Mouse (Mus musculus): ENCODE data around the gene Bard1. TPM values are rescaled to one million over a fixed set of nuclear protein-coding genes. Genes with fewer than 3 reads are reported as not detected.

Gene Bard1
- polyA plus RNA-seq, 1 experiment from 2014 or later = 1.7 TPM

DNA sequence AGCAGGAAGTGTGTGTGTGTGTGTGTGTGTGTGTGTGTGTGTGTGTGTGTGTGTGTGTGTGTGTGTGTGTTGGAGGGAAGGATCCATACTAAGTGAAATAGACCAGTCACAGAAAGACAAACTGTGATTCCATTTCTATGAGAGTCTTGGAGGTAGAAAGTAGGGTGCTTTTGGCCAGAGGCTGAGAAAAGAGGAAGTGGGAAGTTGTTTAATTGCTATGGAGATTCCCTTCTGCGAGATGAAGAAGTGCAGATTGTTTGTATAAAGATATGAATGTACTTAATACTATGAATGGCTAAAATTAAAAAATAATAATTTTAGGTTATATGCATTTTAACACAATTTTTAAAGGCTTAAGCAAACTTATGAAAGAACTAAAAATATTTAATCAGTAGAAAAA, 99.2 kb downstream of the Bard1 start:
- H3K27me3 ChIP-seq (ENCODE audit: insufficient read depth, low read length) = no peaks in the 10 kb centered on the region
- no peak overlapping the region for H3K4me2 ChIP-seq (ENCODE audit: low read depth, low read length)
- DNase-seq (no peak), ATAC-seq (no peak)
- H3K9ac ChIP-seq (replicated peaks) = no peak overlapping the region
- TF ChIP-seq CTCF (IDR thresholded peaks at IDR 0.05; ENCODE audit: low read depth) = no peak
- no peak for TF ChIP-seq EP300 (IDR thresholded peaks at IDR 0.05; ENCODE audit: low read depth)
- H3K27ac ChIP-seq (ENCODE audit: low read depth) = no peak overlapping the region
- H3K36me3 ChIP-seq (replicated peaks; ENCODE audit: insufficient read depth, low read length) = no peaks in the 10 kb centered on the region
- WGBS (ENCODE audit: insufficient replicate concordance) = 15% methylated on average over 1 of the region's 1 CpGs
- H3K9me3 ChIP-seq (ENCODE audit: low read length) = no peaks in the 10 kb centered on the region
- no peak overlapping the region for H3K4me3 ChIP-seq (ENCODE audit: low read depth, low read length)
- H3K4me1 ChIP-seq (ENCODE audit: insufficient read depth) = no peaks in the 10 kb centered on the region

DNA sequence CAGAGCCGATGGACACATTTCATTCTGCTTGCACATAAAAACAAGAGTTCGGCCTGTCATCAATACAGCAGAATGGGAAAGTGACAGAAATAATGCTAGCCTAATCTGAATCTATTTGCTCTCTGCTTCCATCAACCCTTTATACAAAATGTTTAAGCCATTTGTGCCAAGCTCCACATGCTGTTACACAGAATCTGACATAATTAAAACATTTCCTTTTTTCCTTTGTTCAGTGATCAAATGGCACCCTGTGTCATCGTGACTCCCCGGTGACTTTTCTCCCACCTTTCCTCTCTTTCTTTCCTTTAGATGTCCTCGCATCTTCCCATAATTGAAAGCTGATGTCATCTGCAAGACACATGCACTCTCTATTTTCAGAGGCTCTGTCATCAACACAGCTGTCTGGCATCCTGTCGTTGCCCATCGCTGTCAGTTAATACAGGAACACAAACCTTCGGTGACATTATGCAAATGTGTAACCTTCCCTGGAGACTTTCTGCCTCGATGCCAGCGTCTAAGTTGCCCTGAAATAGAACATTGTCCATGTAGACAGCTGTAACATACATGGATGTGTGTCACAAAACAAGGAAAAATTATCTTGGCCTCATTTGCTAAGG, 105.5 kb downstream of the Bard1 start:
- H3K4me3 ChIP-seq (ENCODE audit: low read depth, low read length) = no peak overlapping the region
- H3K9ac ChIP-seq (replicated peaks) = no peak overlapping the region
- no peak for TF ChIP-seq EP300 (IDR thresholded peaks at IDR 0.05; ENCODE audit: low read depth)
- TF ChIP-seq CTCF (IDR thresholded peaks at IDR 0.05; ENCODE audit: low read depth) = no peak
- no peaks in the 10 kb centered on the region for H3K36me3 ChIP-seq (replicated peaks; ENCODE audit: insufficient read depth, low read length)
- H3K9me3 ChIP-seq (ENCODE audit: low read length) = no peaks in the 10 kb centered on the region
- WGBS (ENCODE audit: insufficient replicate concordance) = 57% methylated on average over 10 of the region's 10 CpGs
- no peak overlapping the region for H3K27ac ChIP-seq (ENCODE audit: low read depth)
- no peak overlapping the region for H3K4me2 ChIP-seq (ENCODE audit: low read depth, low read length)
- H3K4me1 ChIP-seq (ENCODE audit: insufficient read depth) = no peaks in the 10 kb centered on the region
- no peak for ATAC-seq
- no peak for DNase-seq
- H3K27me3 ChIP-seq (ENCODE audit: insufficient read depth, low read length) = no peaks in the 10 kb centered on the region

DNA sequence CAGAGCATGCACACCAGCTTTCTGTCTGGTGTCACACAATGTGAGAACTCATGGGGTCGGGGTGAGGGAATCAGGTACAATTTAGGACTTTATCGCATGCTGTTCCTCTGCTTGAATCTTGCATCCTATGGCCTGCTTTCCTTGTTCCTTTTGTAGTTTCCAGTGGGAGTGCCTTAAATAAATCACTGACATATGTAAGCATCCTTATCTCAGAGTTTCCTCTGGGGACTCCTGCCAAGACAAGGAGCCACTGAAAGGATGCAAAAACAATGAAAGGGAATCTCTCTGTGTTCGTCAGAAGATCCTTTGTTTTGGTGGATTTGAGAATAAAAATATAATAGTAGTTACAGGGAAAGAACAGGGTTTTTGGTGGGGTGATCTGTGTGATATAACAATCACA, 106.2 kb downstream of the Bard1 start:
- Histone ChIP-seq H3K36me3 (replicated peaks; ENCODE audit: insufficient read depth, low read length) (no peaks in the 10 kb centered on the region), H3K27ac (ENCODE audit: low read depth) (no peak overlapping the region), H3K4me3 (ENCODE audit: low read depth, low read length) (no peak overlapping the region), H3K27me3 (ENCODE audit: insufficient read depth, low read length) (no peaks in the 10 kb centered on the region), H3K9ac (replicated peaks) (no peak overlapping the region), H3K9me3 (ENCODE audit: low read length) (no peaks in the 10 kb centered on the region), H3K4me2 (ENCODE audit: low read depth, low read length) (no peak overlapping the region), H3K4me1 (ENCODE audit: insufficient read depth) (no peaks in the 10 kb centered on the region)
- DNase-seq = no peak
- 62% methylated on average over 3 of the region's 3 CpGs for WGBS (ENCODE audit: insufficient replicate concordance)
- TF ChIP-seq CTCF (IDR thresholded peaks at IDR 0.05; ENCODE audit: low read depth) (no peak), EP300 (IDR thresholded peaks at IDR 0.05; ENCODE audit: low read depth) (no peak)
- ATAC-seq = no peak
